Mouse (Mus musculus) liver, adult 2 months (tissue): ENCODE data around the gene Syt13. TPM values are rescaled to one million over a fixed set of nuclear protein-coding genes. Genes with fewer than 3 reads are reported as not detected.

Experiments
- DNase-seq: peaks from one replicate; pipeline ENCODE4 v3.0.0-alpha.2; 2011; ENCODE audit warnings: low read depth, low spot score; ENCODE audit errors: extremely low read depth
- H3K27ac ChIP-seq: fragments of 200-500 bp; replicated peaks from 2 replicates; pipeline ENCODE4 v1.5.1; 2012; ENCODE audit warnings: low read depth, mild to moderate bottlenecking, control low read depth, inconsistent platforms, low read length; ENCODE audit not compliant: insufficient read depth
- H3K27me3 ChIP-seq: fragments of 200-500 bp; 2 replicates; pipeline ENCODE4 v1.6.1; 2012; ENCODE audit warnings: mild to moderate bottlenecking, moderate library complexity, low read length, inconsistent platforms; ENCODE audit not compliant: control insufficient read depth, insufficient read depth
- H3K36me3 ChIP-seq: fragments of 200-500 bp; 2 replicates; pipeline ENCODE4 v1.6.1; 2012; ENCODE audit warnings: low read length, inconsistent platforms; ENCODE audit not compliant: control insufficient read depth, insufficient read depth
- H3K4me1 ChIP-seq: fragments of 200-500 bp; 2 replicates; pipeline ENCODE4 v1.6.1; 2011; ENCODE audit warnings: low read length; ENCODE audit not compliant: control insufficient read depth, insufficient read depth
- H3K4me3 ChIP-seq: fragments of 200-500 bp; 2 replicates; pipeline ENCODE4 v1.5.1; 2011; ENCODE audit warnings: low read depth, mild to moderate bottlenecking, control low read depth, low read length, moderate library complexity; ENCODE audit not compliant: insufficient read depth
- H3K79me2 ChIP-seq: fragments of 200-500 bp; 2 replicates; pipeline ENCODE4 v1.6.1; 2012; ENCODE audit warnings: inconsistent platforms, mild to moderate bottlenecking, low read length, moderate library complexity; ENCODE audit not compliant: control insufficient read depth, insufficient read depth
- H3K9ac ChIP-seq: fragments of 200-500 bp; 2 replicates; pipeline ENCODE4 v1.6.1; 2012; ENCODE audit warnings: low read depth, mild to moderate bottlenecking, control low read depth, inconsistent platforms, low read length
- CTCF ChIP-seq: fragments of 200-500 bp; IDR thresholded peaks from 2 replicates; pipeline ENCODE4 v1.5.1; 2011; ENCODE audit warnings: low read depth, low read length, control low read depth
- POLR2A ChIP-seq: fragments of 200-500 bp; IDR thresholded peaks from 2 replicates; pipeline ENCODE4 v1.6.1; 2011; ENCODE audit warnings: low read length, control low read depth; ENCODE audit not compliant: insufficient read depth; ENCODE audit errors: extremely low read depth
- WGBS: fragments of 180-500 bp; shearing (Covaris S2); methylation state at CpG from one replicate; pipeline ENCODE4 v1.1.7; 2018; 5-methylcytosine and 5-hydroxymethylcytosine counted together
- polyA plus RNA-seq: library from polyadenylated mRNA; depleted of rRNA; stranded (reverse); fragments of >200 nt; gene quantifications from 2 replicates; pipeline ENCODE4 v1.2.3, GENCODE M21; 2012
- total RNA-seq: library from RNA; depleted of rRNA; stranded (reverse); fragments of >200 nt; gene quantifications from 2 replicates; pipeline ENCODE4 v1.2.3, GENCODE M21; 2014

The Syt13 gene
- total and polyA plus RNA-seq, 2 experiments, result not detected

DNA sequence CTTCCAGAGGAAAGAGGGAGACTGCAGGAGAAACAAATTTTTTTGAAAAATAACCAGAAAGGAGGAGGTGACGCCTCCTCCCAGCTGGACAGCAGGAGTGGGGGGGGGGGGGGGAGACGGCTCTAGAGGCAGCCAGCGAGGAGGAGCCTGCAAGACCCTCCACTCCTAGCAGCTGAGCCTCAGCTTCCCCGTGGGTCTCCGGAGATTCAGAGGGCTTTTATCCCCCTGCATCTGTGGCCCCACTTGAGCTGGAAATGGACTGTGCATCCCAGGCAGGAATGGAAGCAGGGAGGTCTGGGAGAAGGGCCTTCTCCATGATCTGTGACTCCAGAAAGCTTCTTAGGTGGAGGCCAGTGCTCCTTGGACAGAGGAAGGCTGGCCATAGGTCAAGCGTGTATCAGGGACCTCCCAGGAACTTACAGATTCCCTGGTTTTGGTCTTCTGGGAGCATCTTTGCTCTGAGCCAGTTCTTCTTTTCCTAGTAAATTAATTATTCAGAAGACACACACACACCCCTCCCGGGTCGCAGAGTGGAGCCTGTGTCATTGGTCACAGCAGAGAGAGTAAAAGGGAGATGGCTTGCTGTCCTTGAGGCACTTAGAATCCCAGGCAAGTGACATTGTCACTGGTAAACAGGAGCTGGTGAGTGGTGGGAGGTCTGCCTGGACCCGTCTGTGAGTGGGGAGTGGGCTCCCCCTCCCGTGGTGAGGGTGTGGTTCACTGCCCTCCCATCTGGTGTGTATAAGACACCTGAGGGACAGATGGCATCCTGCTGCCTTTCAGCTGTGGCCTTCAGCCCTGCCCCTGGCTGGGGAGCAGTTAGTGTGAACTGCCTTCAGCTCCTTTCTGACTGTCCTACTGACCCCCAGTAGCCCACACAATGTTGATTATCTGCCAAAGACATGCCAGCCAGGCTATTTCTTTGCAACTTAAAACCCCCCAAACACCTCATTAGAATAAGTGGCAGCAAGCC is 1.0 kb downstream of the Syt13 start:
- no peak for DNase-seq
- H3K9ac ChIP-seq, result no peak overlapping the region
- H3K36me3 ChIP-seq, result no peaks in the 10 kb centered on the region
- no peak overlapping the region for H3K27ac ChIP-seq
- H3K4me1 ChIP-seq, result no peaks in the 10 kb centered on the region
- no peak overlapping the region for H3K4me3 ChIP-seq
- no peaks in the 10 kb centered on the region for H3K79me2 ChIP-seq
- 19% methylated on average over 9 of the region's 10 CpGs for WGBS
- TF ChIP-seq CTCF (no peak), POLR2A (no peak)
- peaks cover 18% of the 10 kb centered on the region for H3K27me3 ChIP-seq

DNA sequence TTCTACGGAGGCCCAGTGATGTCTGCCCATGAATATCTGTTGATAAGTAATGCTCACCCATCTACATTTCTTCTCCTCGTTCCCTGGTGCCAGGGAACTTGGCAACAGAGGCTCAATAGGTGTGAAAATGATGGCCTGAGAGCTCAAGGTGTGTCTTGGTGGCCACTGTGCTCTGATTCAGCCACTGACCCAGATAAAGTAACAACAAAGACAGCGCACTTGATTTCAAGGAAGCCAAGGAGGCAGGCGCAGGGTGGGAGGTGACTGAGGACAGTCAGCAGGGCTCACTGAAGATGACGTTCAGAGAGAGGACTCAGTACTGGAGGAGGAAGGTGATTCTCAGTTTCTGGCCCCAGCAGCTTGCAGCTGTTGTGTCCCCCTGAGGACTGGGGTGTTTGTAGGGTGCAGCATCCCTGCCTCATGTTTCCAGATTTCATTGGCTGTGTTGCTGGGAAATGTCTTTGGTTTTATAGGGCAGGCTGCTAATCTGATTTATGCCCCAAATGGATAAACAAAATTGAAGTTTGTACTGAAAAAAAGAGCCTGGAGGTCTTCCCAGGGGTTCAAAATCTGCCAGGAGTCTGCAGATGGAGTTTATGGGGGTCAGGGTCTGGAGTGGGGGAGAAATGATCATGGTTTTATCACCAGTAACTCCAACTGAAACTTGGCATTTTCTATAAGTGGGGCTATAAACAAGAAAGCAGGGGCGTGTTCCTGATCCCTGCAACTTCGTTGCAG is 2.7 kb downstream of the Syt13 start:
- Histone ChIP-seq H3K79me2 (no peaks in the 10 kb centered on the region), H3K27ac (no peak overlapping the region), H3K4me3 (no peak overlapping the region), H3K36me3 (no peaks in the 10 kb centered on the region), H3K27me3 (peaks cover 18% of the 10 kb centered on the region), H3K9ac (no peak overlapping the region), H3K4me1 (no peaks in the 10 kb centered on the region)
- no peak for TF ChIP-seq POLR2A
- no peak for TF ChIP-seq CTCF
- WGBS, result 49% methylated on average over 7 of the region's 7 CpGs
- DNase-seq, result no peak

DNA sequence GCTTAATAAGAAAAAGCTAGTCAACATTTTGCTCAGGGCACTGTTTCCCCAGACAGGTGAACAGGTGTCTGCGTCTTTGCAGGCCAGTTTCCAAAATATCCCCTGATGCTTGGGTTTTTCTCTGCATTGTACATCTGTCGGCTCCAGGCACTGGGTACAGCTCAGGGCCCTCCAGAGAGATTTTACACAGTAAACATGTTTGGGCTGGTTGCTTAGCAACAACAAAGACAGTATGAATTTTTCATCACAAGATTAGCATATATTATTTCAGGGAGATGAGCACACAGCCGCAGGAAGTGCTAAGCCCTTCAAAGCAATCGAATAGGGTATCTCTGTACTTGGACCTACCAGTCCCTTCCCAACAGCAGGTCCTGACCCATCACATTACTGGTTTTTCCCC is 5.8 kb downstream of the Syt13 start:
- TF ChIP-seq CTCF, result no peak
- no peak for TF ChIP-seq POLR2A
- 77% methylated on average over 4 of the region's 4 CpGs for WGBS

DNA sequence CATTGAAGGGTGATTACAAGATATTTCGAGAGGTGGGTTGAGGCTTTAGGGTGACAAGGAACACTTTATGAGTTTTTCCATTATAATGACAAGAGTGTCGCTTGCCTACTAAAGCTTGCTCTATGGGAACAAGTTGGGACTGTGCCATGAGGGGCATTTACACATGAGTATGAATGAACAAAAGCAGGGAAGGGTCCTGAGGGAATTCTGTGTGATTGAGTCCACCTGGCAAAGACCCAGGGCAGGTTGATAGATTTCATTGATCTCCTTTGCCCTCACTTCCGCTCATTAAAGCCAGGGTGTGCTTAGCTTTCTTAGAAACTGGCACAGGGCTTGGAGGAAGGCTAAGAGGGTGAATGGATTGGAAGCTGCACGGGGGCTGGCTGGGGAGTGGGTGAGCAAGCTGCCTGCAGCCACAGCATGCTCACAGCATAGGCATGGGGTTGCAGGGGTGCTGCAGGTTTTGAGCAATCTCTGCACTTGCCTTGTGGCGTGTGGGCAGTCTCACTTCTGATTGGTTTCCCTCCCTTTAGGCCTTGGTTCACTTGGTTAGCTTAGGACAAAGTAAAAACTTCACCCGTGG is 9.9 kb downstream of the Syt13 start:
- Histone ChIP-seq H3K9ac (no peak overlapping the region), H3K27ac (no peak overlapping the region), H3K79me2 (no peaks in the 10 kb centered on the region), H3K4me1 (no peaks in the 10 kb centered on the region), H3K4me3 (no peak overlapping the region), H3K27me3 (no peaks in the 10 kb centered on the region), H3K36me3 (no peaks in the 10 kb centered on the region)
- TF ChIP-seq CTCF, result no peak
- TF ChIP-seq POLR2A, result no peak
- no peak for DNase-seq
- 73% methylated on average over 6 of the region's 6 CpGs for WGBS

More for the DNA sequence above, 5.8 kb downstream of the Syt13 start:
- 0 out of 2 replicates have a peak, but pooled peaks cover 4% of the 10 kb centered on the region for H3K27me3 ChIP-seq
- no peaks in the 10 kb centered on the region for H3K4me1 ChIP-seq
- no peak overlapping the region for H3K9ac ChIP-seq
- H3K79me2 ChIP-seq, result no peaks in the 10 kb centered on the region
- no peak overlapping the region for H3K27ac ChIP-seq
- no peak for DNase-seq
- H3K4me3 ChIP-seq, result no peak overlapping the region
- no peaks in the 10 kb centered on the region for H3K36me3 ChIP-seq

DNA sequence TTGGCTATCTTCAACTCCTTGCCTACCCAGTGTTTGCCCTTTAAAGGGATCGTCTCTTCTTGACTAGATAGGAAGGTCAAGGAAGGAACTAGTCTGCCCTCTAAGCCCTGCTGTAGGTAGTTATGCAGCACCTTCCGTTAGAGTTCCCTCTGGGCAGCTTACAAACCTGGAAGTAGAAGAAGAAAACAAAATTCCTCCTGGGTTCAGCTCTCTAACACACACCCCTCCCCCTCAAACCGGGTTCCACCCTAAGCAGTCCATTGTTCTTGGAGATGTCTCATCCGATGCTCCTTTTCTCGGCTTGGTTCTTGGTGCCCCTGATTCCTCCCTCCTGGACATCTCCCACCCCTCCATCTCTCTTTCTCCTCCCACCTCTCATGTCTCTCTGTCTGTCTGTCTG is 14.8 kb downstream of the Syt13 start:
- Histone ChIP-seq H3K4me1 (no peaks in the 10 kb centered on the region), H3K27me3 (no peaks in the 10 kb centered on the region; the same call in 1 of the 2 replicates), H3K27ac (no peak overlapping the region), H3K36me3 (no peaks in the 10 kb centered on the region), H3K4me3 (no peak overlapping the region), H3K79me2 (no peaks in the 10 kb centered on the region), H3K9ac (no peak overlapping the region)
- 68% methylated on average over 5 of the region's 5 CpGs for WGBS
- DNase-seq, result no peak
- TF ChIP-seq CTCF (no peak), POLR2A (no peak)
